Mouse (Mus musculus): ENCODE data around the gene Tmem204. TPM values are rescaled to one million over a fixed set of nuclear protein-coding genes. Genes with fewer than 3 reads are reported as not detected.

The Tmem204 gene
- polyA plus RNA-seq, 2 experiments, result 3.0 to 4.3 TPM

GRCm38 (mm10) chr17:25090450-25090849 lies 7.1 kb upstream of the Tmem204 start:
- peaks cover 43 to 62% of the 10 kb centered on the region in 2 experiments for H3K4me1 ChIP-seq (replicated peaks; ENCODE audit: control insufficient read depth in 2 of 2, insufficient read depth in 2 of 2, low read length in 1 of 2)
- 67% methylated on average over 10 of the region's 10 CpGs for WGBS (ENCODE audit: insufficient replicate concordance)

GRCm38 (mm10) chr17:25089158-25089557 lies 5.8 kb upstream of the Tmem204 start:
- Histone ChIP-seq H3K4me3 (ENCODE audit: insufficient read depth in 1 of 2, low read depth in 2 of 2, low read length in 2 of 2) (peak overlapping the region; percentile 72 to 95), H3K27me3 (ENCODE audit: control insufficient read depth, insufficient read depth, low read length) (no peaks in the 10 kb centered on the region), H3K27ac (peak overlapping the region; percentile 94), H3K9me3 (ENCODE audit: control insufficient read depth, low read length) (no peaks in the 10 kb centered on the region), H3K36me3 (replicated peaks; ENCODE audit: control insufficient read depth, insufficient read depth, low read depth) (peaks cover 38% of the 10 kb centered on the region), H3K4me1 (replicated peaks; ENCODE audit: control insufficient read depth in 2 of 2, insufficient read depth in 2 of 2, low read length in 1 of 2) (peaks cover 44 to 65% of the 10 kb centered on the region in 2 experiments), H3K9ac (replicated peaks) (peak overlapping the region; percentile 88), H3K4me2 (ENCODE audit: low read depth) (peak overlapping the region; percentile 79)
- peak; percentile 89 for ATAC-seq (ENCODE audit: insufficient read depth)
- DNase-seq (ENCODE audit: low read depth in 3 of 3, low spot score in 3 of 3), result peak; percentile 31 to 81 (median 54)
- WGBS (ENCODE audit: insufficient replicate concordance), result 20% methylated on average over 10 of the region's 10 CpGs
- TF ChIP-seq CTCF (IDR thresholded peaks at IDR 0.05; ENCODE audit: low read depth) (peak; percentile 2; the same call in 1 of the 2 replicates), EP300 (IDR thresholded peaks at IDR 0.05; ENCODE audit: low read depth) (peak; percentile 98)

More at GRCm38 (mm10) chr17:25090450-25090849, 7.1 kb upstream of the Tmem204 start:
- ATAC-seq (ENCODE audit: insufficient read depth) (no peak), DNase-seq (ENCODE audit: low read depth in 3 of 3, low spot score in 3 of 3) (no peak)
- Histone ChIP-seq H3K36me3 (replicated peaks; ENCODE audit: control insufficient read depth, insufficient read depth, low read depth) (peaks cover 51% of the 10 kb centered on the region), H3K27ac (peak overlapping the region; percentile 94), H3K4me2 (ENCODE audit: low read depth) (peak overlapping the region; percentile 79), H3K4me3 (ENCODE audit: insufficient read depth in 1 of 2, low read depth in 2 of 2, low read length in 2 of 2) (peak overlapping the region; percentile 72 to 95), H3K9me3 (ENCODE audit: control insufficient read depth, low read length) (no peaks in the 10 kb centered on the region), H3K27me3 (ENCODE audit: control insufficient read depth, insufficient read depth, low read length) (no peaks in the 10 kb centered on the region), H3K9ac (replicated peaks) (peak overlapping the region; percentile 88)
- TF ChIP-seq CTCF (IDR thresholded peaks at IDR 0.05; ENCODE audit: low read depth) (peak; percentile 55), EP300 (IDR thresholded peaks at IDR 0.05; ENCODE audit: low read depth) (no peak)

GRCm38 (mm10) chr17:25086724-25087123 lies 3.3 kb upstream of the Tmem204 start:
- no peaks in the 10 kb centered on the region for H3K9me3 ChIP-seq (ENCODE audit: control insufficient read depth, low read length)
- peaks cover 14% of the 10 kb centered on the region for H3K36me3 ChIP-seq (replicated peaks; ENCODE audit: control insufficient read depth, insufficient read depth, low read depth)
- peak overlapping the region; percentile 17 to 35 for H3K4me3 ChIP-seq (ENCODE audit: insufficient read depth in 1 of 2, low read depth in 2 of 2, low read length in 2 of 2)
- no peaks in the 10 kb centered on the region for H3K27me3 ChIP-seq (ENCODE audit: control insufficient read depth, insufficient read depth, low read length)
- H3K4me2 ChIP-seq (ENCODE audit: low read depth), result peak overlapping the region; percentile 79
- 41% methylated on average over 7 of the region's 7 CpGs for WGBS (ENCODE audit: insufficient replicate concordance)
- peak overlapping the region; percentile 94 for H3K27ac ChIP-seq
- H3K9ac ChIP-seq (replicated peaks), result peak overlapping the region; percentile 88
- no peak for TF ChIP-seq CTCF (IDR thresholded peaks at IDR 0.05; ENCODE audit: low read depth)
- H3K4me1 ChIP-seq (replicated peaks; ENCODE audit: control insufficient read depth in 2 of 2, insufficient read depth in 2 of 2, low read length in 1 of 2), result peaks cover 43 to 62% of the 10 kb centered on the region in 2 experiments
- ATAC-seq (ENCODE audit: insufficient read depth), result peak; percentile 39
- DNase-seq (ENCODE audit: low read depth in 3 of 3, low spot score in 3 of 3), result peak in 1 of 3 experiments; percentile 55

GRCm38 (mm10) chr17:25084835-25085385 lies 1.5 kb upstream of the Tmem204 start:
- Histone ChIP-seq H3K27ac (no peak overlapping the region; the same call in 1 of the 2 replicates), H3K36me3 (replicated peaks; ENCODE audit: control insufficient read depth, insufficient read depth, low read depth) (no peaks in the 10 kb centered on the region), H3K4me1 (replicated peaks; ENCODE audit: control insufficient read depth in 2 of 2, insufficient read depth in 2 of 2, low read length in 1 of 2) (peaks cover 33 to 47% of the 10 kb centered on the region in 2 experiments), H3K9me3 (ENCODE audit: control insufficient read depth, low read length) (no peaks in the 10 kb centered on the region), H3K4me3 (ENCODE audit: insufficient read depth in 1 of 2, low read depth in 2 of 2, low read length in 2 of 2) (no peak overlapping the region), H3K4me2 (ENCODE audit: low read depth) (no peak overlapping the region), H3K27me3 (ENCODE audit: control insufficient read depth, insufficient read depth, low read length) (no peaks in the 10 kb centered on the region), H3K9ac (replicated peaks) (no peak overlapping the region)
- ATAC-seq (ENCODE audit: insufficient read depth), result no peak
- TF ChIP-seq CTCF (IDR thresholded peaks at IDR 0.05; ENCODE audit: low read depth) (peak; percentile 23; the same call in 1 of the 2 replicates), EP300 (IDR thresholded peaks at IDR 0.05; ENCODE audit: low read depth) (no peak)
- DNase-seq (ENCODE audit: low read depth in 3 of 3, low spot score in 3 of 3), result no peak
- WGBS (ENCODE audit: insufficient replicate concordance), result 77% methylated on average over 13 of the region's 13 CpGs

DNA sequence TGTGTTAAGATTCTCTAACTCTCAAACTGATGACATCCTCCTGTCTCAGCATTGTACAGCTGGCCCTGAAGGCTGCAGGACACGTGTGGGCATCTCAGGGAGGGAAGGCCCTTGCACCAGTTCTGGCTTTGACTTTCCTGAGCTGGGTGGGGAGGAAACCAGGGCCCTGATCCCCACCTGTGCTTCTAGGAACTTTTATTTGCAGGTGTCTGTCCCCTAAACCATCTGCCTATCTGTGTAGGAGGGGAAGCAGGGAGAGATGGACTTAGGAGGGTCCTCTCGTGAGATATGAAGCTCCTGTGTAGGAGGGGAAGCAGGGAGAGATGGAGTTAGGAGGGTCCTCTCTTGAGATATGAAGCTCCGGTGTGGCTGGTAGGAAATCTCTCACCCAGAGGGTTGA lies 504 bp downstream of the Tmem204 start:
- WGBS (ENCODE audit: insufficient replicate concordance), result 54% methylated on average over 3 of the region's 3 CpGs
- no peak overlapping the region for H3K4me3 ChIP-seq (ENCODE audit: insufficient read depth in 1 of 2, low read depth in 2 of 2, low read length in 2 of 2)
- H3K4me2 ChIP-seq (ENCODE audit: low read depth), result no peak overlapping the region
- no peak for DNase-seq (ENCODE audit: low read depth in 3 of 3, low spot score in 3 of 3)
- H3K27me3 ChIP-seq (ENCODE audit: control insufficient read depth, insufficient read depth, low read length), result no peaks in the 10 kb centered on the region
- H3K9ac ChIP-seq (replicated peaks), result no peak overlapping the region
- TF ChIP-seq CTCF (IDR thresholded peaks at IDR 0.05; ENCODE audit: low read depth), result no peak
- TF ChIP-seq EP300 (IDR thresholded peaks at IDR 0.05; ENCODE audit: low read depth), result no peak
- no peaks in the 10 kb centered on the region for H3K9me3 ChIP-seq (ENCODE audit: control insufficient read depth, low read length)
- H3K27ac ChIP-seq, result no peak overlapping the region
- no peaks in the 10 kb centered on the region for H3K36me3 ChIP-seq (replicated peaks; ENCODE audit: control insufficient read depth, insufficient read depth, low read depth)
- ATAC-seq (ENCODE audit: insufficient read depth), result no peak
- H3K4me1 ChIP-seq (replicated peaks; ENCODE audit: control insufficient read depth in 2 of 2, insufficient read depth in 2 of 2, low read length in 1 of 2), result peaks cover 24 to 31% of the 10 kb centered on the region in 2 experiments
